Mouse (Mus musculus): Measurements from ENCODE around the gene Ldb3. TPM values are rescaled to one million over a fixed set of nuclear protein-coding genes. Genes with fewer than 3 reads are reported as not detected.

Gene Ldb3
- polyA plus RNA-seq, 1 experiment, result 2.7 TPM

GRCm38 (mm10) chr14:34576858-34577257 is 11.6 kb downstream of the Ldb3 start:
- no peaks in the 10 kb centered on the region for H3K4me1 ChIP-seq (ENCODE audit: control insufficient read depth, insufficient read depth, low read length)
- no peak overlapping the region for H3K27ac ChIP-seq (ENCODE audit: insufficient read depth, low read length)
- TF ChIP-seq POLR2A (IDR thresholded peaks at IDR 0.05; ENCODE audit: low read depth, low read length), result no peak
- TF ChIP-seq CTCF (IDR thresholded peaks at IDR 0.05; ENCODE audit: borderline replicate concordance, insufficient read depth, low read length), result no peak
- no peak overlapping the region for H3K4me3 ChIP-seq (ENCODE audit: insufficient read depth, low read length)

GRCm38 (mm10) chr14:34574068-34574467 is 14.4 kb downstream of the Ldb3 start:
- no peak overlapping the region for H3K4me3 ChIP-seq (ENCODE audit: insufficient read depth, low read length)
- TF ChIP-seq CTCF (IDR thresholded peaks at IDR 0.05; ENCODE audit: borderline replicate concordance, insufficient read depth, low read length) (peak; percentile 48; the same call in 1 of the 2 replicates), POLR2A (IDR thresholded peaks at IDR 0.05; ENCODE audit: low read depth, low read length) (no peak)
- H3K27ac ChIP-seq (ENCODE audit: insufficient read depth, low read length), result no peak overlapping the region
- no peaks in the 10 kb centered on the region for H3K4me1 ChIP-seq (ENCODE audit: control insufficient read depth, insufficient read depth, low read length)

DNA sequence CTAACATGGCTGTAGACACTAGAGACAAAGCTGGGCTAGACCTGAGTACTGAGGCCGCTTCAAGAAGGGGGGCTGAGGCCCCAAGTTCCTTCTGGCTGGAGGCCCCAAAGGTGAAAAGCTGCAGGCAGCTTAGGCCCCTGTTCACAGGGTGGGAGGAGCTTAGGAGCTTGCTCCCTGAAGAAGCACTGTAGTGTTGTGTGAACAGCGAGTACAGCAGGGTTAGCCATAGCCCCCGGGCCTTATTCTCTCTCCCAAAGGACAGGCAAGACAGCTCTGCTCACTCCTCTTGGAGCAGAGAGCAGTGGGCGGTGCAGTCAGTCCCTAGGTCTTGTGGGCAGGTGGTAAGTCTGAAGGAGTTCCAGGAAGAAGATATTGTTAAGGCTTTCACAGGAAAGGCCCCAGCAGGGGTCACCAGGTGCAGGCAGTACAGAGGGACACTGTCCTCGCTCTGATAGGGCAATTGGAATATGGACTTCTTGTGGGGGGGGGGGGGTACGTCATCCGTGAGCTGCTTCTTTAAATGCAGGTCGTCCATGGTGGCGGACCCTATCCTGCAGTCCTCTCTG is 15.1 kb downstream of the Ldb3 start:
- Histone ChIP-seq H3K4me3 (ENCODE audit: insufficient read depth, low read length) (no peak overlapping the region), H3K4me1 (ENCODE audit: control insufficient read depth, insufficient read depth, low read length) (no peaks in the 10 kb centered on the region), H3K27ac (ENCODE audit: insufficient read depth, low read length) (no peak overlapping the region)
- TF ChIP-seq CTCF (IDR thresholded peaks at IDR 0.05; ENCODE audit: borderline replicate concordance, insufficient read depth, low read length) (no peak), POLR2A (IDR thresholded peaks at IDR 0.05; ENCODE audit: low read depth, low read length) (no peak)

DNA sequence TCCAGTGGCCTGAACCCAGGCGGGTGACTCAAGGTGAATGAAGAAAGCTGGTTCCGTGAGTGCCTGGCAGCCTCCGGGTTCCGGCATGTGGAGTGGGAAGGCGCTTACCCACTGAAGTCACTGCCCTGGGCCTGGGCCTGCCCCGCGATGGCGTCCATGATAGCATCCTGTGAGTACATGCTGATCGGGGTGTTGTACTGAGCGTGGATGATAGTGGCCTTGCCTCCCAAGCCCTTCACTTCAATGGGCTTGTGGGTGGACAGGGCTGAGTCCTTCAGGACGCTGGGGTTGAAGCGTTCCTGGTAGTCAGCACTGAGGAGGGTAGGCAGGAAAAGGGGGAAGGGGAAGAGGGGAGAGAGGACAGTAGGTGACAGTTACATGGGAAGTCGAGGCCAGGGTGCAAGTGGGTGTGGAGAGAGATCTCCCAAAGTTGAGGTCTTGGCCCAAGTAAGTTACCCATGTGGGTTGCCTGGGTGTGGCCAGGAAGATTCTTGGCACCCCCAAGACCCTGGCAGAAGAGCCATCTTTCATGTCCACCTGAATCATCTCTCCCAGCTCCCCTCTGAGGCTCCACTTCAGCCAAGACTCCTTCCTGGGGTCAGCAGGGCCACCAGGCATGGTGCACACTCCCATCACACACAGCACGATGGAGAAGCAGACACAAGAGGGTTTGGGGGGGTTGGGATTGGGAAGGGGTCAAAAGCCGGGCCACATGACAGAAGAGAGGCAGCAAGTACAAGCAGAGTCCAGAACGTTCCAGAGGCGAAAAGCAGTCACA is 16.7 kb downstream of the Ldb3 start:
- Histone ChIP-seq H3K27ac (ENCODE audit: insufficient read depth, low read length) (no peak overlapping the region), H3K4me1 (ENCODE audit: control insufficient read depth, insufficient read depth, low read length) (no peaks in the 10 kb centered on the region), H3K4me3 (ENCODE audit: insufficient read depth, low read length) (no peak overlapping the region)
- TF ChIP-seq POLR2A (IDR thresholded peaks at IDR 0.05; ENCODE audit: low read depth, low read length) (no peak), CTCF (IDR thresholded peaks at IDR 0.05; ENCODE audit: borderline replicate concordance, insufficient read depth, low read length) (no peak)

DNA sequence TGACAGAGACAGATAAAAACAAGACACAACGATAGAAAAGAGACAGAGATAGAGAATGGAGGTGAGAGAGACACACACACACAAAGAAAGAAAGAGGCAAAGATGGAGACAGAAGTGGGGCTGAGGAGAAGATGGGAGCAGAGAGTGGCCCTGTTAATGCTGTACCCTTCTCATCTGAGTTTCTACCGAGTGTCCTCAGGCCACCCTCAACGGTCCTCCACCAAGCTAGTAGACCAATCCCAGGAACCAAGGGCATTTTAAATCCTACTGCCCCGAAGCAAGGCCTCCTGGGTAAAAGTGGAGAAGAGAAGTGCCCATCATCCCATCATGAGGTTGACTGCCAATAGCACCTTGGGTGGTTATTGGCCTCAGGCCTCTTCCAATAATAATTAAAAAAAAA is 17.6 kb downstream of the Ldb3 start:
- no peak overlapping the region for H3K4me3 ChIP-seq (ENCODE audit: insufficient read depth, low read length)
- no peak overlapping the region for H3K27ac ChIP-seq (ENCODE audit: insufficient read depth, low read length)
- TF ChIP-seq POLR2A (IDR thresholded peaks at IDR 0.05; ENCODE audit: low read depth, low read length) (no peak), CTCF (IDR thresholded peaks at IDR 0.05; ENCODE audit: borderline replicate concordance, insufficient read depth, low read length) (no peak)
- no peaks in the 10 kb centered on the region for H3K4me1 ChIP-seq (ENCODE audit: control insufficient read depth, insufficient read depth, low read length)

DNA sequence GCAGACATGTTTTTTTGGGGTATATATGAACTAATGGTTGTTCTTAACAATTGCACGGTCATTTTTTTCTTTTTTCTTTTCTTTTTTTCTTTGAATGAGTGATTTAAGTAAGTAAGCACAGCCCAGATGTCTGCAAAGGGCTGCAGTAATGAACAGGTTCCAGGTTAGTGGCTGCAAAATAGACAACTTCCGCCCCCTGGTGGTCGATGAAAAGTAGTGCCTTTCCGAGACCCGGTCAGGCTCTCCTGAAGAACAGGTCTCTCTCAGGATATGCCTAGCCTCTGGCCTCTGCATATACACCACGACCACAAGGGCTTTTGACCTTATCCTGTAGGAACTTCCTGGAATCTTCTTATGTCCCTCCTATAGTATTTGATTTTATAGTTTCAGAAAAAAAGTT is 18.2 kb downstream of the Ldb3 start:
- TF ChIP-seq POLR2A (IDR thresholded peaks at IDR 0.05; ENCODE audit: low read depth, low read length) (no peak), CTCF (IDR thresholded peaks at IDR 0.05; ENCODE audit: borderline replicate concordance, insufficient read depth, low read length) (peak; percentile 42; the same call in 1 of the 2 replicates)

GRCm38 (mm10) chr14:34569534-34570194 is 18.8 kb downstream of the Ldb3 start:
- no peaks in the 10 kb centered on the region for H3K4me1 ChIP-seq (ENCODE audit: control insufficient read depth, insufficient read depth, low read length)
- H3K4me3 ChIP-seq (ENCODE audit: insufficient read depth, low read length), result peak overlapping the region; percentile 16
- no peak for TF ChIP-seq POLR2A (IDR thresholded peaks at IDR 0.05; ENCODE audit: low read depth, low read length)
- H3K27ac ChIP-seq (ENCODE audit: insufficient read depth, low read length), result no peak overlapping the region

More for the DNA sequence above, 18.2 kb downstream of the Ldb3 start:
- Histone ChIP-seq H3K4me3 (ENCODE audit: insufficient read depth, low read length) (0 out of 2 replicates have a peak overlapping the region, but pooled peaks have one; percentile 16), H3K27ac (ENCODE audit: insufficient read depth, low read length) (no peak overlapping the region), H3K4me1 (ENCODE audit: control insufficient read depth, insufficient read depth, low read length) (no peaks in the 10 kb centered on the region)

GRCm38 (mm10) chr14:34568626-34569025 is 19.9 kb downstream of the Ldb3 start:
- H3K27ac ChIP-seq (ENCODE audit: insufficient read depth, low read length), result no peak overlapping the region
- TF ChIP-seq POLR2A (IDR thresholded peaks at IDR 0.05; ENCODE audit: low read depth, low read length) (no peak), CTCF (IDR thresholded peaks at IDR 0.05; ENCODE audit: borderline replicate concordance, insufficient read depth, low read length) (no peak)
- no peaks in the 10 kb centered on the region for H3K4me1 ChIP-seq (ENCODE audit: control insufficient read depth, insufficient read depth, low read length)
- no peak overlapping the region for H3K4me3 ChIP-seq (ENCODE audit: insufficient read depth, low read length)

DNA sequence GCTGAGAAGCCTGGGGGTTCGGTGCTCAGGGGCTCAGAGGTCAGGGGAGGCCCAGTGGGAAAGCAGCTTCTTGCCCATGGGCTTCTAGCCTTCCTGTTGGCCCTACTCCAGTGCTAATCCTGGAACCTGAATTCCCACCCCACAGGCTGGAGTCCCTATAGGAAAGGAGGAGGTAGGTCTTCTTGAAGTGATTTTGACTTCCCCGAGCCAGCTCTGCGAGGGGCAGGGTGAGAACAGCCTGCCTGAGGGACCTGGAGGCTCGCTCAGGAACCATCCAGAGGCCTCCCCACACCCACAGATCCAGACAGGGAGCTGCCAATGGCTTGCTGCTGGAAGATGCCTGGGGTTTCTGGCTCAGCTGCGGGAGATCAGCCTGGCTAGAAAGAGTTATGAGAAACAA is 20.8 kb downstream of the Ldb3 start:
- H3K4me3 ChIP-seq (ENCODE audit: insufficient read depth, low read length), result no peak overlapping the region
- no peak overlapping the region for H3K27ac ChIP-seq (ENCODE audit: insufficient read depth, low read length)
- H3K4me1 ChIP-seq (ENCODE audit: control insufficient read depth, insufficient read depth, low read length), result no peaks in the 10 kb centered on the region
- TF ChIP-seq CTCF (IDR thresholded peaks at IDR 0.05; ENCODE audit: borderline replicate concordance, insufficient read depth, low read length), result no peak
- no peak for TF ChIP-seq POLR2A (IDR thresholded peaks at IDR 0.05; ENCODE audit: low read depth, low read length)

GRCm38 (mm10) chr14:34566530-34566929 is 22.0 kb downstream of the Ldb3 start:
- TF ChIP-seq CTCF (IDR thresholded peaks at IDR 0.05; ENCODE audit: borderline replicate concordance, insufficient read depth, low read length) (no peak), POLR2A (IDR thresholded peaks at IDR 0.05; ENCODE audit: low read depth, low read length) (no peak)
- H3K27ac ChIP-seq (ENCODE audit: insufficient read depth, low read length), result no peak overlapping the region
- H3K4me1 ChIP-seq (ENCODE audit: control insufficient read depth, insufficient read depth, low read length), result no peaks in the 10 kb centered on the region
- H3K4me3 ChIP-seq (ENCODE audit: insufficient read depth, low read length), result no peak overlapping the region

All from embryonic fibroblast, embryonic 13.5 days (primary cell).